Mouse (Mus musculus) brain, embryonic 18.5 days (tissue): Measurements from ENCODE around the gene Mpzl1.
"Not testable (repeated sequence)": the region's sequence is repeated elsewhere in the genome, so short reads cannot be mapped to it uniquely, and the experiment has no call there.

Experiments used
- DNase-seq: peaks from one replicate; pipeline ENCODE4 v3.0.0-alpha.2; 2012; ENCODE audit warnings: low read depth, low spot score

Mpzl1 gene

GRCm38 (mm10) chr1:165634151-165634884 lies at the start of gene Mpzl1:
Gene Mpzl1 (minus strand): TSS chr1:165634538.
- DNase-seq = peak; percentile 95

- DNase-seq = no peak
Observed at GRCm38 (mm10) chr1:165682056-165682853, 47.9 kb upstream of the Mpzl1 start.

GRCm38 (mm10) chr1:165681045-165681794 lies 46.9 kb upstream of the Mpzl1 start:
- no peak for DNase-seq

GRCm38 (mm10) chr1:165680086-165680485 lies 45.7 kb upstream of the Mpzl1 start:
- DNase-seq = not testable (repeated sequence)

- DNase-seq = no peak
Observed at GRCm38 (mm10) chr1:165679618-165679997, 45.3 kb upstream of the Mpzl1 start.

GRCm38 (mm10) chr1:165678861-165679617 lies 44.7 kb upstream of the Mpzl1 start:
- DNase-seq = no peak

GRCm38 (mm10) chr1:165677558-165677957 lies 43.2 kb upstream of the Mpzl1 start:
- no peak for DNase-seq

- no peak for DNase-seq
Observed at GRCm38 (mm10) chr1:165676993-165677392, 42.7 kb upstream of the Mpzl1 start.

- no peak for DNase-seq
Observed at GRCm38 (mm10) chr1:165675167-165675566, 40.8 kb upstream of the Mpzl1 start.

GRCm38 (mm10) chr1:165672355-165672754 lies 38.0 kb upstream of the Mpzl1 start:
- DNase-seq = no peak

GRCm38 (mm10) chr1:165670056-165670455 lies 35.7 kb upstream of the Mpzl1 start:
- DNase-seq = no peak

GRCm38 (mm10) chr1:165668904-165669303 lies 34.6 kb upstream of the Mpzl1 start:
- no peak for DNase-seq

GRCm38 (mm10) chr1:165667380-165667779 lies 33.0 kb upstream of the Mpzl1 start:
- DNase-seq = no peak

- no peak for DNase-seq
Observed at GRCm38 (mm10) chr1:165666944-165667343, 32.6 kb upstream of the Mpzl1 start.

- DNase-seq = no peak
Observed at GRCm38 (mm10) chr1:165665758-165666157, 31.4 kb upstream of the Mpzl1 start.

GRCm38 (mm10) chr1:165663277-165663676 lies 28.9 kb upstream of the Mpzl1 start:
- no peak for DNase-seq

GRCm38 (mm10) chr1:165662426-165663192 lies 28.3 kb upstream of the Mpzl1 start:
- DNase-seq = no peak

- no peak for DNase-seq
Observed at GRCm38 (mm10) chr1:165661725-165662124, 27.4 kb upstream of the Mpzl1 start.

GRCm38 (mm10) chr1:165661191-165661590 lies 26.9 kb upstream of the Mpzl1 start:
- DNase-seq = no peak

GRCm38 (mm10) chr1:165660774-165661173 lies 26.4 kb upstream of the Mpzl1 start:
- DNase-seq = peak; percentile 46

GRCm38 (mm10) chr1:165658602-165659001 lies 24.3 kb upstream of the Mpzl1 start:
- no peak for DNase-seq
